Mouse (Mus musculus) testis, postnatal 14 days (tissue): Measurements from ENCODE around the gene Kdm1a.

Experiments used
- DNase-seq: peaks from one replicate; pipeline ENCODE4 v3.0.0; 2021; ENCODE audit warnings: low spot score

Kdm1a gene

GRCm38 (mm10) chr4:136602568-136602967, at the start of gene Kdm1a:
Gene Kdm1a (minus strand): TSS chr4:136602723.
- DNase-seq: peak; percentile 95

GRCm38 (mm10) chr4:136651882-136652527, 49.5 kb upstream of the Kdm1a start:
- no peak for DNase-seq

- DNase-seq: no peak
Measured at GRCm38 (mm10) chr4:136651357-136651811, 48.9 kb upstream of the Kdm1a start.

GRCm38 (mm10) chr4:136650261-136650660, 47.7 kb upstream of the Kdm1a start:
- no peak for DNase-seq

- DNase-seq: no peak
Measured at GRCm38 (mm10) chr4:136649480-136650196, 47.1 kb upstream of the Kdm1a start.

GRCm38 (mm10) chr4:136648922-136649479, 46.5 kb upstream of the Kdm1a start:
- DNase-seq: peak; percentile 81

- DNase-seq: no peak
Measured at GRCm38 (mm10) chr4:136638890-136639289, 36.4 kb upstream of the Kdm1a start.

- no peak for DNase-seq
Measured at GRCm38 (mm10) chr4:136638230-136638750, 35.8 kb upstream of the Kdm1a start.

GRCm38 (mm10) chr4:136637563-136638229, 35.2 kb upstream of the Kdm1a start:
- peak; percentile 59 for DNase-seq

GRCm38 (mm10) chr4:136636983-136637562, 34.5 kb upstream of the Kdm1a start:
- peak; percentile 30 for DNase-seq

GRCm38 (mm10) chr4:136636511-136636910, 34.0 kb upstream of the Kdm1a start:
- no peak for DNase-seq

GRCm38 (mm10) chr4:136635995-136636394, 33.5 kb upstream of the Kdm1a start:
- DNase-seq: no peak

GRCm38 (mm10) chr4:136631237-136631994, 28.9 kb upstream of the Kdm1a start:
- DNase-seq: no peak

- DNase-seq: no peak
Measured at GRCm38 (mm10) chr4:136626590-136626989, 24.1 kb upstream of the Kdm1a start.

- DNase-seq: no peak
Measured at GRCm38 (mm10) chr4:136622388-136622787, 19.9 kb upstream of the Kdm1a start, which contains the start of gene Lactbl1. Gene Lactbl1 (plus strand): TSS chr4:136622621.

GRCm38 (mm10) chr4:136621956-136622355, 19.4 kb upstream of the Kdm1a start:
- no peak for DNase-seq

GRCm38 (mm10) chr4:136621336-136621735, 18.8 kb upstream of the Kdm1a start:
- no peak for DNase-seq

- DNase-seq: no peak
Measured at GRCm38 (mm10) chr4:136613657-136614056, 11.1 kb upstream of the Kdm1a start.

GRCm38 (mm10) chr4:136610387-136610856, 7.9 kb upstream of the Kdm1a start, which contains the start of gene Tex46:
Gene Tex46 (plus strand): TSS chr4:136610437.
- no peak for DNase-seq

- DNase-seq: no peak
Measured at GRCm38 (mm10) chr4:136605756-136606485, 3.4 kb upstream of the Kdm1a start.
